Mouse (Mus musculus) mouse trophoblast stem cell (cell line): ENCODE results near the gene Pole3.

Experiments used
- in situ Hi-C, 2 experiments: fragments of 300-500 bp; cut with MseI, MboI; formaldehyde crosslinking; loops; 2 replicates in 1 of 2; 3 replicates in 1 of 2; pipeline ENCODE4 v1.15.1; 2025

The Pole3 gene

GRCm38 (mm10) chr4:62524651-62525488, at the start of gene Pole3, which contains the start of gene 4933430I17Rik:
TSS of gene Pole3 (minus strand) at chr4:62525068.
TSS of gene 4933430I17Rik (plus strand) at chr4:62525369.
- in situ Hi-C loops = no loop called here

- in situ Hi-C loops = no loop called here
These were observed 45.2 kb upstream of the Pole3 start for GRCm38 (mm10) chr4:62570029-62570428.

GRCm38 (mm10) chr4:62569603-62570002, 44.7 kb upstream of the Pole3 start:
- in situ Hi-C loops = no loop called here

GRCm38 (mm10) chr4:62568359-62568758, 43.5 kb upstream of the Pole3 start:
- in situ Hi-C loops = no loop called here

- in situ Hi-C loops = no loop called here
These were observed 42.8 kb upstream of the Pole3 start for GRCm38 (mm10) chr4:62567696-62568095.

- in situ Hi-C loops = no loop called here
These were observed 41.7 kb upstream of the Pole3 start for GRCm38 (mm10) chr4:62566530-62566929.

- in situ Hi-C loops = loop anchor here (5.0 kb wide), 2 partner anchors 135 to 200 kb away; no protein-coding TSS in a partner anchor
These were observed 37.1 kb upstream of the Pole3 start for GRCm38 (mm10) chr4:62562006-62562405.

GRCm38 (mm10) chr4:62561630-62562001, 36.7 kb upstream of the Pole3 start:
- in situ Hi-C loops = loop anchor here (5.0 kb wide), 2 partner anchors 136 to 201 kb away; no protein-coding TSS in a partner anchor

- in situ Hi-C loops = loop anchor here (5.0 kb wide), 2 partner anchors 136 to 201 kb away; no protein-coding TSS in a partner anchor
These were observed 36.2 kb upstream of the Pole3 start for GRCm38 (mm10) chr4:62560963-62561629.

- in situ Hi-C loops = loop anchor here (5.0 kb wide), 2 partner anchors 137 to 202 kb away; no protein-coding TSS in a partner anchor
These were observed 35.0 kb upstream of the Pole3 start, which contains the start of gene Rgs3 for GRCm38 (mm10) chr4:62559797-62560329. TSS of gene Rgs3 (plus strand) at chr4:62559847.

- in situ Hi-C loops = no loop called here
These were observed 32.6 kb upstream of the Pole3 start for GRCm38 (mm10) chr4:62557436-62557835.

GRCm38 (mm10) chr4:62551966-62552365, 27.1 kb upstream of the Pole3 start:
- in situ Hi-C loops = no loop called here

- in situ Hi-C loops = no loop called here
These were observed 19.9 kb upstream of the Pole3 start for GRCm38 (mm10) chr4:62544801-62545200.

GRCm38 (mm10) chr4:62543782-62544181, 18.9 kb upstream of the Pole3 start:
- in situ Hi-C loops = no loop called here

- in situ Hi-C loops = no loop called here
These were observed 16.9 kb upstream of the Pole3 start for GRCm38 (mm10) chr4:62541802-62542201.

GRCm38 (mm10) chr4:62533729-62534128, 8.9 kb upstream of the Pole3 start:
- in situ Hi-C loops = no loop called here

- in situ Hi-C loops = no loop called here
These were observed 2.8 kb upstream of the Pole3 start for GRCm38 (mm10) chr4:62527655-62528054.

- in situ Hi-C loops = no loop called here
These were observed 1.4 kb upstream of the Pole3 start for GRCm38 (mm10) chr4:62526256-62526655.

- in situ Hi-C loops = no loop called here
These were observed 582 bp upstream of the Pole3 start for GRCm38 (mm10) chr4:62525489-62525811.

- in situ Hi-C loops = no loop called here
These were observed 3.9 kb downstream of the Pole3 start for GRCm38 (mm10) chr4:62520892-62521400.

GRCm38 (mm10) chr4:62519849-62520233, 5.0 kb downstream of the Pole3 start, which contains the start of gene Alad:
TSS of gene Alad (minus strand) at chr4:62519918.
- in situ Hi-C loops = no loop called here
